Mouse (Mus musculus) left cerebral cortex, adult 11 months (tissue): ENCODE results near the gene Lrrc4b.

Experiments used
- DNase-seq: peaks from one replicate; pipeline ENCODE4 v3.0.0; 2022; ENCODE audit warnings: low spot score

The Lrrc4b gene

GRCm38 (mm10) chr7:44428968-44429521 lies at the start of gene Lrrc4b:
TSS of gene Lrrc4b (plus strand) at chr7:44429018.
- DNase-seq: peak; percentile 65

- no peak for DNase-seq
These were observed 46.3 kb upstream of the Lrrc4b start for GRCm38 (mm10) chr7:44382541-44382940.

GRCm38 (mm10) chr7:44383980-44384715 lies 44.7 kb upstream of the Lrrc4b start, which contains the start of gene Syt3:
TSS of gene Syt3 (plus strand) at chr7:44384102.
- DNase-seq: peak; percentile 69

DNA sequence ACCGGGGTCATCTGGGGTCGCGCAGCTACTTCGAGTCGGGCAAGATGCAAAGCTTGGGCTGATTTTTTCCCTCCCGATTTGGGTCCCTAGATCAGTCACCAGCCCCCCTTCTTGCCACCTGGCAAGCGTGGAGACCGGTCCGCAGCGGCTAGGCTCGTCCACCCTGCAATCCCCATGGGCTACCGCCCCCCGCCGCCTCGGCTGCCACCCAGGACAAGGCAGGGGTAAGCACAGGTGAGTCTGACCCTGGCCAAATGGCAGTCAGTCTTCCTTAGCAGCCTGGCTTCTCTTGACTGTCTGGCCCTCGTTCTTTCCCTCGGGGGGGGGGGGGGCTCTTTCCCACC lies 44.1 kb upstream of the Lrrc4b start:
- DNase-seq: no peak

DNA sequence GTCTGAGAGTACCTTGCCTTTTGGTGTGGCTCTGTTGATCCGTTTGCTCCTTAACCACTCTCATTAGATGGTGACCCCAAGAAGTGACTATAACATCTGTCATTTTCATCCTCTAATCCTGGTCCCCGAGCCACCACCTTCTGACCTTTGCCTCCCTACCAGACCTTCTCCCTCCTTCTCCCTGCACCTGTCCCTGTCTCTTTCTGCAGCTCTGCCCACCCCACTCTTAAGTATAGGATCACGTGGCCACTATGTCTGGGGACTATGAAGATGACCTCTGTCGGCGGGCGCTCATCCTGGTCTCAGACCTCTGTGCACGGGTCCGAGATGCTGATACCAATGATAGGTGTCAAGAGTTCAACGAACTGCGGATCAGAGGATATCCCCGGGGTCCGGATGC lies 43.1 kb upstream of the Lrrc4b start, which contains the start of gene 1700008O03Rik:
1700008O03Rik (minus strand) TSS at position 101 of the 400 bp plus-strand sequence.
- no peak for DNase-seq

DNA sequence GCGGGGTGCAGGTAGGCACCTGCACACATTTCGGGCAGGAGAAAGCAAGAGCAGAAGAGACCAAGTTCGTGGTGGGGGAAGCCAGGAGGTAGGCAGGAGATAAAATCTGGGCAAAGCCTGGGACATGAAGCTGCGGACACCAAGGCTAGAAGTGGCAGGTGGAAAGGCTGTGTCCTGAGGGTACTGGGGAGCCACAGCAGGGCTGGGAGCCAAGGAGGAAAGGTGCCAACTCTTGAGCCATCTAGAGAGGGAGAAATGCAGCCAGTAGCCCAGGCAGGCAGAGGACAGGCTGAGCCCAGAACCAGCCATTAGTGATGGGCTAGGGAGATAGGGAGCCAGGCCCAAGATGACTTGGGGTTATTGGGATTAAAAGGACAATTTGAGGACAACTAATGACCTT lies 37.0 kb upstream of the Lrrc4b start:
- no peak for DNase-seq

DNA sequence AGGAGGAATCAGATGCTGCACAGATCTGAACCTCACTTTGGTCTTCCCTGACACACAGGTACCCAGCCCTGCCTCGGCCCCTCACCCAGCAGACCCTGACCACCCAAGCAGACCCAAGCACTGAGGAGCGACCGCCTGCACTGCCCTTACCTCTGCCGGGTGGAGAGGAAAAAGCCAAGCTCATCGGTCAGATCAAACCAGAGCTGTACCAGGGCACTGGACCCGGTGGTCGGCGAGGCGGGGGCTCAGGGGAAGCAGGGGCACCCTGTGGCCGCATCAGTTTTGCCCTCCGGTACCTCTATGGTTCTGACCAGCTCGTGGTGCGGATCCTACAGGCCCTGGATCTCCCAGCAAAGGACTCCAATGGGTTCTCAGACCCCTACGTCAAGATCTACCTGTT lies 36.5 kb upstream of the Lrrc4b start:
- DNase-seq: no peak

GRCm38 (mm10) chr7:44393284-44393683 lies 35.5 kb upstream of the Lrrc4b start:
- DNase-seq: no peak

DNA sequence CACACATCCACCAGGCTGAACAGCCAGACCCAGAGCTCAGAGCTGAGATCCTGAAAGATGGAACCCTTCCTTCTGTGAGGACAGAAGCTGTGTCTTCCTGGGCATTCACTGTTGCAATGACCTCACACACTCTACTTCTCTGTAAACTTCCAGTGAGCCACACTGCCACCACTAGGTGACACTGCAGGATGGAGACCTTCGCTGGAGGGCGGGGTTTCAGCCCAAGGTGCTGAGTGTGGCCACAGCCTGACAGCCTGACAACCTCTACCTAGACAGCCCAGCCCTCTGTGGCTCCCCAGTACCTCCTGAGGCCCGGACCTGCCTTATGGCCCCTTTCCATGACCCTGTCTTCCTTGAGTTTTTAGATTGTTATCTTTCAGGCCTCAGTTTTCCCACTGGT lies 30.2 kb upstream of the Lrrc4b start:
- no peak for DNase-seq

GRCm38 (mm10) chr7:44401673-44402072 lies 27.1 kb upstream of the Lrrc4b start:
- no peak for DNase-seq

GRCm38 (mm10) chr7:44405346-44406014 lies 23.3 kb upstream of the Lrrc4b start:
- DNase-seq: peak; percentile 97

GRCm38 (mm10) chr7:44406015-44406355 lies 22.8 kb upstream of the Lrrc4b start:
- DNase-seq: no peak

GRCm38 (mm10) chr7:44411144-44411543 lies 17.7 kb upstream of the Lrrc4b start:
- DNase-seq: no peak

DNA sequence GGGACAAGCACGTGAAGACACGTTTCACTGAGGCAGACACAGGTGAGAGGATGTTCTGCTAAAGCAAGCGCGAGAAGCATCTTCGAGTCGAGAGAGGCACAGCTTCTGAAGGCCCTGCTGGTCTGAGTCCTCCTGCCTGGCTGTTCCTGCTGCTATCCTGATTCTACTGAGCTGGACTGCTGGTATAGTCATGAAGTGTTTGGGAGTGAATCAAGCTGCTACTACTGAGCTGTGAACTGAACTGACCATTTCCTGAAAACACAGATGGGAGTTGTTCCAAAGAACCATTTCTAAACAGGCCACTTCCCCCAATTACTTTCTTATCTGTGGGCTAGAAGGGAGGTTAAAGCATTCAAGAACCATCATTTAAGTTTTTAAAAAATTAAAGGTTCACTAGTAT lies 15.5 kb upstream of the Lrrc4b start:
- no peak for DNase-seq

DNA sequence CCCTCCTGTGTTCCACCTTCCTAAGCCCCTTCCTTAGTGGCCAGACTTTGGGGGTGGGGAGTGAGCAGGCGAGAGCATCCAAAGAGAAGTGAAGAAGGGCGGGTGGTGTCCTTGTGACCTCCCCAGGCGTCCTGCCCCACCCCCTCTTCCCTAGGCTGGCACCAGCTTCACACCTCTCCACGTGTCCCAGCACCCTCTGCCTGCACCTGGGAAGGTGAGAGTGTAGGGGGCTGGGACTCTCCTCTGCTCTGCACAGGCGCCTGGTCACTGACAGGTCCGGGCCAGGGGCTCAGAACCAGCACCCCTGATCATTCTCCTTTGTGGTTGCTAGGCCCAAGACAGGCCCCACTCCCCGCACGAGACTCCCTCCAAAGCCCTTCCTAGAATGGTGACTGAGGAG lies 1.2 kb upstream of the Lrrc4b start:
- DNase-seq: no peak

GRCm38 (mm10) chr7:44428171-44428950 lies 457 bp upstream of the Lrrc4b start:
- no peak for DNase-seq

DNA sequence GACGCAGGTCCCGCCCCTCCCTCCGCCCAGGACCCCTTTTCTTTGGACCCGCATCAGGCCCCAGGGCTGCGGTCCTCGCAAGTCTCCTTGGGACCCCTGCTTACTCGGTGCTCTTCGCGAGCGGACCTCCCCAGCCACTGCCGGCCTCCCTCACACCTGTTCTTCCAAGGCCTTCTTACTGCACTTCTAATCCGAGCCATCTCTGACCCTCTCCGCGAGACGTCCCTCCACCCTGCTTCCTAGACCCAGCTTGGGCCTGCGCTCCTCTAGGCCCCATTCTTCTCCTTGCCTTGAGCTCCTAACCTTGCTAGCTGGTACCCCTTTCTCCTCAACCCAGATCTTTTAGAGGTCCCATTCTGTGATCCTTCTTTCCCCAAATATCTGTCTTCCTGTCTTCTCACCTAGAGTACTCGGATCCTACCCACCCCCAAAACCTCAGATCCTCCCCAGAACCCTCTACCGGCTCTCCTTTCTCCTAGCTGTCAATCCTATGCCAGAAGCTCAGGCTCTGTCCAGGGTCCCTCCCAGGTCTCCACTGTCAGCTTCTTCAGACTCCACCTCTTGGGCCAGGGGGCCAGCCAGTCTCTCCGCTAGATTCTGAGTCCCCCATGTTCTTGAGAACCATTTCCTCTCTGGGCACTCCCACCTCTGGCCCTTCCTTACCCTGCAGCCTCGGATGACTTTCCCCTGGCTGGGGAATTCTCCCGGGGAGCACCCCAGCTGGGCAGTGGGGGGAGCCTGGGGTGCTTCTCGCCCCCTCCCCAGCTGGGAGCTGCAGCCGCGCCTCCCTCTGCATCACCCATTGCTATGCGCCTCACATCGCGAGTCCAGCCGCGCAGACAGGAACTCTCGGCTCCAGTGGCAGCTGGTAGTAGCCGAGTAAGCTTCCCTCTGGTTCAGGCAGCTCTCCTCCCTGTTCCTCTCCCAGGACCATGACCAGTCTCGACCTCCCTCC lies 993 bp downstream of the Lrrc4b start:
- DNase-seq: no peak

- DNase-seq: no peak
These were observed 3.7 kb downstream of the Lrrc4b start for GRCm38 (mm10) chr7:44432550-44432949.

DNA sequence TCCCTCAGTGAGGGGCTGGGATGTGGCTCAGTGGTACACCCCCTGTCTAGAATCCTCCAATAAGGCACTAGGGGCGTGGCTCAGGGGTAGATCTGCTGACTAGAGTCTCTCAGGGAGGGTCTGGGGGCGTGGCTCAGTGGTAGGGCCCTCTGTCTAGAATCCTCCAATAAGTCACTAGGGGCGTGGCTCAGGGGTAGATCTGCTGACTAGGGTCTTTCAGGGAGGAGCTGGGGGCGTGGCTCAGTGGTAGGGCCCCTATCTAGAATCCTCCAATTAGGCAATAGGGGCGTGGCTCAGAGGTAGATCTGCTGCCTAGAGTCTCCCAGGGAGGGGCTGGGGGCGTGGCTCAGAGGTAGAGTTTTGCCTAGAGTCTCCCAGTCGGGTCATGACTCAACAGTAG lies 4.6 kb downstream of the Lrrc4b start:
- peak; percentile 42 for DNase-seq

DNA sequence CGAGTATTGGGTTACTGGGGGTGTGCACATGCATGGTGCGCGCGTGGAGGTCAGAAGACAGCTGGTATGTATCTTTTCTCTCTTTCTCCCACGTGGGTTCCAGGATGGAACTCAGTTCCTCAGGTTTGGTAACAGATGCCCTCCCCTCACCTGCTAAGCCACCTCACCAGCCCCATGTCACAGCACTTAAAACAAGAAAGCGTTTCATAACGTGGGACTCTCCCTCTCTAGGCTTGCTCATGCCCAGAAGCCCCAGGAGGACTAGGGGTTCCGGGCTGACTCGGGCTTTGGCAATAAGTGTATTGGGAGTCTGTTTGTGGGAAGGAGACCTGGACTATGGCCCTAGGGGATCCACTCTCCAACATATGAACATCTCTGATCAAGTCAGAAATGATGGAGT lies 5.3 kb downstream of the Lrrc4b start:
- DNase-seq: no peak

DNA sequence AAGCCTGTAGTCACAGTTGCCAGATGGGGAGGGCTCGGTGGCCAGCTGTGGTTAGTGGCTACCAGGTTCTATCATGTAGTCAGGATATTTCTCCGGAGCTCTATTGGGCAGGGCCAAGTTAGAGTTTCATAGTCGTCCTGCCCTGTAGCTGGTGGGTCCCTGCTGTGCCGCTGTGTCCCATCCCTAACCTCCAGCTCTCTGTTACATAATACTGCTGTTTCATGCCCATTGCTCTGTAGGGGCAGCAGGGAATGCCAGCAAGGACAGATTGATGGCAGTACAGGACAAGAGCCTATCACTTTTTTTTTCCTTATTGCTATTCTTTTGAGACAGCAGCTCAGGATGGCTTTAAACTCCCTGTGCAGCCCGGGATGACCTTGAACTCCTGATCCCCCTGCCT lies 7.0 kb downstream of the Lrrc4b start:
- DNase-seq: no peak

DNA sequence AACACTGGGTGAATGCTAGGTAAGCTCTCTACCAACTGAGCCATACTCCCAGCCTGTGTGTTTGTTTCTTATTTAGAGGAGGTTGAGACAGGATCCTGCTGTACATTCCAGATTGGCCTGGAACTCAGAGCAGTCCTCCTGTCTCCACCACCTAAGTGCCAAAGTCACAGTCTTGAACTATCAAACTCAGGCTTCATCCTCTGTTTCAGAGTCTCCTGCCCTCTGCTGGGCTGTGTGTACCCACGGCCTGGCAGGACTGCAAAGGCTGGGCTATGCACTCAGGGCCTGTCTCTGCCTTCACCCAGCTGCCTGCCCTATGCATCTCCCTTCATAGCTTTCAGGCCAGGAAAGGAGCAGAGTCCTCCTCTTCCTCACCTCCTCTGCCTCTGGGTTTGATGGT lies 7.4 kb downstream of the Lrrc4b start:
- no peak for DNase-seq
